Mouse (Mus musculus) liver, postnatal 0 days (tissue): ENCODE measurements at regions not wholly inside any gene's neighbourhood (a gene's known extent, or its start where the extent isn't known, plus 50 kb on each side); places are given as distances from the start of the nearest gene placed in this dataset.

Experiments
- CTCF ChIP-seq: sonication (generic); IDR thresholded peaks from 2 replicates; pipeline ENCODE4 v1.5.1; 2016; ENCODE audit warnings: antibody characterized with exemption, low read depth
- EP300 ChIP-seq: IDR thresholded peaks from 2 replicates; pipeline ENCODE4 v1.6.1; 2016; ENCODE audit warnings: antibody characterized with exemption, low read depth, mild to moderate bottlenecking

DNA sequence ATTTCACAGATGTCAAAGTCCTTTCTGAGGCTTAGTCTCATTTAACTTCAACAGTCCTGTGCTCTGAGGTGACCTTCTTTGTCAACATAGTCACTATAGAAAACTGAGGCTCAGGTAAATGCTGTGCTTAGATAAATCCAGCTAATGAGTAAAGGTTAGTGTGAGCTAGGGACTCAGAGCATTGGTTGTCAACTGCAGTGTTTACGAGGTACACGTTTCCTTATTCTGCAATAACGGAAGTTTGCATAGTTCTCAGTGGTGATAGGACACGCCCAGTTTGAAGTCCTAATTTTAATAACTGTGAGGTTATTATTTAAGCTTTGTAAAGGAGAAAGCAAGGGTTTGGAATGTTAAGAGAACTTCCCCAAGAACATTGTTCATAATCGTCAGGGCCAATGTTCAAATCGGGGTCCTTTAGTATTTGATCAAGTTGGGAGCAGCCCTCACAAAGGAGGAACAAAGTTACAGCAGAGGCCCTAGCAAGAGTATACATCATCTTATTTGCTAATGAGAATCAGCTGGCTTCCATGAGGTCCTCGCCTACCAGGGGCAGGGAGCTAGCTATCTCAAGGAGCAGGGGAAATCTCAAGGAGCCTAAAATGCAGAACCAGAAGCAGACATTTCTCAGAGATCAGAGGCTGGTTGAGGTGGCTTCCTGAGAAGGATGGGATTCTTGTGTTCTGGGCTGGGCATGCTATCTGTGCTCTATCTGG is 268.6 kb downstream of the Tmem38b start:
- TF ChIP-seq CTCF: no peak
- no peak for TF ChIP-seq EP300
